Mouse (Mus musculus): ENCODE data around the gene Ngrn. TPM values are rescaled to one million over a fixed set of nuclear protein-coding genes. Genes with fewer than 3 reads are reported as not detected.
A peak's percentile ranks its signal among the peaks of the same experiment; 100 is the strongest.

Gene Ngrn
- polyA plus RNA-seq, 1 experiment from 2014 or later: 36.3 TPM

DNA sequence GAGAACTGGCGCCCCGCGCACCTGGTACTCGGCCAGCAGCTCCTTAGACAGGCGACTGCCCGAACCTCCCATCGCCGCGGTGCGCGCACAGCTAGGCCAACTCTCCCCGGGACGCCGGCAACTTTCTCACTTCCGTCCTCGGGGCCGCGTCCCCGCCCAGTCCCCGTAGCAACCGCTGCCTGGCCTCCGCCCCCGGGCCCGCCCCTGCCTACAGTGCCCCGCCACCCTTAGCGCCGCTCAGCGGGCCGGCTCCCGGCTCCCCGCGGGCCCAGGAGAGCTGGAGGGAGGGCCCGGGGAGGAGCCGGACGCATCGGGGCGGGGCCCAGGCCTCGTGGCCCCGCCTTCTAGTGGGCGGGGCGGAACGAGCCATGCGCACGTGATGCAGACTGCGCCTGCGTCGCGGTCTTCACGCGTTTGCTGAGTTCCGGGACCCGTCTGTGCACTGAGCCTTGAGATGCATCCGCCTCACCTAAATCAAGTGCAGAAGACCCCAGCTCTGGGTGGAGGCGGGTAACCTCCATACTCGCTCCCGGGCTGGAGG lies 28.5 kb upstream of the Ngrn start, which contains the start of the genes Cib1 and Gdpgp1:
Gene Cib1 (minus strand): TSS at position 325 of the 541 bp plus-strand sequence.
Gene Gdpgp1 (plus strand): TSS at position 377 of the 541 bp plus-strand sequence.
- 1% methylated on average over 56 of the region's 56 CpGs for WGBS
- no peaks in the 10 kb centered on the region for H3K27me3 ChIP-seq

DNA sequence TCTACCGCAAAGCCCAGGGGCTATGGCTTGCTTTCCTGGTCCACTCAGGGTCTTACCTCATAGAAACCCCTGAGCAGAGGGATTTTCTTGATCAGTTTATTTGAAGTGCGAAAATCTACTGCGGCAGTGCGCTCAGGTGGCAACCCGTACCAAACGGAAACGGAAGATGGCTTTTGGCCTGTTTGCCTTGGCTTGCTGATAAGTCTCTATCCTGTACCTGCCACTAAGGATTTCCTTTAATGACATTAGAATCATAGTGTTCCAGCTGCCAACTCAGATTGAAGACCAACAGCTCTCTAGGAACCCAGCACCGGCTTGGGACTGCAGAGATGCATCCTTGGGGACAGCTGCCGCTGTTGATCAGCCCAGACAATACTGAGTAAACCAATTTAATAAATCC lies 27.2 kb upstream of the Ngrn start:
- Histone ChIP-seq H3K9ac (no peak overlapping the region), H3K4me3 (peak overlapping the region; percentile 80), H3K4me1 (replicated peaks) (peaks cover 17% of the 10 kb centered on the region), H3K27me3 (no peaks in the 10 kb centered on the region), H3K9me3 (replicated peaks) (no peaks in the 10 kb centered on the region), H3K27ac (no peak overlapping the region), H3K4me2 (peak overlapping the region; percentile 92), H3K36me3 (peaks cover 9% of the 10 kb centered on the region)
- WGBS: 68% methylated on average over 9 of the region's 9 CpGs
- ATAC-seq (replicated peaks; ENCODE audit: insufficient number of reproducible peaks, insufficient read depth, low FRiP score, low read depth): no peak

More for the DNA sequence above, 28.5 kb upstream of the Ngrn start, which contains the start of the genes Cib1 and Gdpgp1:
- 0 out of 2 replicates have a peak, but pooled peaks cover 4% of the 10 kb centered on the region for H3K36me3 ChIP-seq
- no peaks in the 10 kb centered on the region for H3K9me3 ChIP-seq (replicated peaks)
- peak; percentile 100 for ATAC-seq (replicated peaks; ENCODE audit: insufficient number of reproducible peaks, insufficient read depth, low FRiP score, low read depth)
- peak within 1 kb of the TSS; percentile 92 for H3K4me2 ChIP-seq
- peak within 1 kb of the TSS; percentile 76 for H3K9ac ChIP-seq
- peak within 1 kb of the TSS; percentile 80 for H3K4me3 ChIP-seq
- peak within 1 kb of the TSS; percentile 64 for H3K27ac ChIP-seq
- H3K4me1 ChIP-seq (replicated peaks): peaks cover 17% of the 10 kb centered on the region

- Histone ChIP-seq H3K4me1 (replicated peaks) (peaks cover 5% of the 10 kb centered on the region), H3K27me3 (no peaks in the 10 kb centered on the region), H3K4me2 (no peak overlapping the region), H3K4me3 (no peak overlapping the region), H3K27ac (no peak overlapping the region), H3K9ac (no peak overlapping the region), H3K9me3 (replicated peaks) (no peaks in the 10 kb centered on the region), H3K36me3 (peaks cover 18% of the 10 kb centered on the region)
- ATAC-seq (replicated peaks; ENCODE audit: insufficient number of reproducible peaks, insufficient read depth, low FRiP score, low read depth): no peak
- WGBS: 82% methylated on average over 10 of the region's 10 CpGs
These were observed 22.5 kb upstream of the Ngrn start for GRCm38 (mm10) chr7:80238542-80238941.

- ATAC-seq (replicated peaks; ENCODE audit: insufficient number of reproducible peaks, insufficient read depth, low FRiP score, low read depth): no peak
These were observed 19.4 kb upstream of the Ngrn start for GRCm38 (mm10) chr7:80241661-80242060.

GRCm38 (mm10) chr7:80244851-80245250 lies 16.2 kb upstream of the Ngrn start:
- H3K4me1 ChIP-seq (replicated peaks): peaks cover 8% of the 10 kb centered on the region
- H3K4me2 ChIP-seq: no peak overlapping the region
- H3K36me3 ChIP-seq: peaks cover 3% of the 10 kb centered on the region; the same call in 1 of the 2 replicates
- H3K9me3 ChIP-seq (replicated peaks): no peaks in the 10 kb centered on the region
- 92% methylated on average over 4 of the region's 4 CpGs for WGBS
- no peak for ATAC-seq (replicated peaks; ENCODE audit: insufficient number of reproducible peaks, insufficient read depth, low FRiP score, low read depth)
- H3K27ac ChIP-seq: no peak overlapping the region
- H3K27me3 ChIP-seq: no peaks in the 10 kb centered on the region
- no peak overlapping the region for H3K9ac ChIP-seq
- H3K4me3 ChIP-seq: no peak overlapping the region

More at GRCm38 (mm10) chr7:80241661-80242060, 19.4 kb upstream of the Ngrn start:
- Histone ChIP-seq H3K4me1 (replicated peaks) (peaks cover 5% of the 10 kb centered on the region; the same call in 1 of the 2 replicates), H3K9ac (no peak overlapping the region), H3K9me3 (replicated peaks) (no peaks in the 10 kb centered on the region), H3K27me3 (no peaks in the 10 kb centered on the region), H3K4me2 (no peak overlapping the region), H3K4me3 (no peak overlapping the region), H3K36me3 (peaks cover 18% of the 10 kb centered on the region), H3K27ac (no peak overlapping the region)
- WGBS: 78% methylated on average over 4 of the region's 4 CpGs

DNA sequence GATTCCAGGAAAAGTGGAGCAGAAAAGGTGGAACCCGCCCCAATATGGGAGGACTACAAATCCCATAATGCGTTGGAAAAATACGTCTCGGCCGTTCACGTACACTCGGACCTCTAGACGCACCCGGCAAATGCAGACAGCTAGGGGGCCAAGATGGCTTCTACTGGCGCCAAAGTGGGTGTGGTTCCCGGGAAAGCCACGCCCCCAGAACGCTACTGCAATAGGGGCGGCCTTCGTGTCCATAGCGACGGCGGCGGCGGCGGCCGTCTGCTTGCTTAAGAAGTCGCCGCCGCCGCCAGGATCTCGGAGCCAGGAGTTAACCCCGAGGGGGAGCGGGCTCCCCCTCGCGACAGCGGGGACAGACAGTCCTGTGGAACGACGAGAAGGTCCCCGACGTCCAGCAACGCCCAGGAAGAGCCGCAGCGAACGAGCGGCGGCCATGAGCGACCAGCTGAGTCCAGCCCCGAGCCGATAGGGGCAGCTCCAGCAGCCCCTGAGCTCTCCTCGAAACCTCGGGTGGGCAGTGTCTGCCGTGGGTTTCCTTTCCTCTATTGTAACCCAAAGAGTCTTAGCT lies 14.8 kb upstream of the Ngrn start, which contains the start of gene Ttll13:
Gene Ttll13 (plus strand): TSS at position 229 of the 574 bp plus-strand sequence.
- H3K9ac ChIP-seq: peak within 1 kb of the TSS; percentile 70
- H3K36me3 ChIP-seq: no peaks in the 10 kb centered on the region; the same call in 1 of the 2 replicates
- peak; percentile 98 for ATAC-seq (replicated peaks; ENCODE audit: insufficient number of reproducible peaks, insufficient read depth, low FRiP score, low read depth)
- no peaks in the 10 kb centered on the region for H3K27me3 ChIP-seq
- peaks cover 8% of the 10 kb centered on the region for H3K4me1 ChIP-seq (replicated peaks)
- WGBS: under 1% methylated on average over 48 of the region's 48 CpGs
- H3K4me3 ChIP-seq: peak within 1 kb of the TSS; percentile 68
- peak within 1 kb of the TSS; percentile 80 for H3K4me2 ChIP-seq
- no peaks in the 10 kb centered on the region for H3K9me3 ChIP-seq (replicated peaks)
- H3K27ac ChIP-seq: peak within 1 kb of the TSS; percentile 87

GRCm38 (mm10) chr7:80246859-80247258 lies 14.2 kb upstream of the Ngrn start:
- Histone ChIP-seq H3K9ac (peak overlapping the region; percentile 70; the same call in 1 of the 2 replicates), H3K36me3 (no peaks in the 10 kb centered on the region), H3K4me2 (peak overlapping the region; percentile 80), H3K27me3 (no peaks in the 10 kb centered on the region), H3K4me1 (replicated peaks) (peaks cover 8% of the 10 kb centered on the region), H3K9me3 (replicated peaks) (no peaks in the 10 kb centered on the region), H3K27ac (peak overlapping the region; percentile 87), H3K4me3 (peak overlapping the region; percentile 68)
- 24% methylated on average over 7 of the region's 7 CpGs for WGBS
- ATAC-seq (replicated peaks; ENCODE audit: insufficient number of reproducible peaks, insufficient read depth, low FRiP score, low read depth): no peak

GRCm38 (mm10) chr7:80252437-80252836 lies 8.6 kb upstream of the Ngrn start:
- no peak for ATAC-seq (replicated peaks; ENCODE audit: insufficient number of reproducible peaks, insufficient read depth, low FRiP score, low read depth)
- Histone ChIP-seq H3K4me2 (no peak overlapping the region), H3K9ac (no peak overlapping the region), H3K4me3 (no peak overlapping the region), H3K9me3 (replicated peaks) (no peaks in the 10 kb centered on the region), H3K36me3 (no peaks in the 10 kb centered on the region), H3K27ac (no peak overlapping the region), H3K27me3 (peaks cover 8% of the 10 kb centered on the region; the same call in 1 of the 2 replicates), H3K4me1 (replicated peaks) (no peaks in the 10 kb centered on the region)
- 78% methylated on average over 7 of the region's 7 CpGs for WGBS

DNA sequence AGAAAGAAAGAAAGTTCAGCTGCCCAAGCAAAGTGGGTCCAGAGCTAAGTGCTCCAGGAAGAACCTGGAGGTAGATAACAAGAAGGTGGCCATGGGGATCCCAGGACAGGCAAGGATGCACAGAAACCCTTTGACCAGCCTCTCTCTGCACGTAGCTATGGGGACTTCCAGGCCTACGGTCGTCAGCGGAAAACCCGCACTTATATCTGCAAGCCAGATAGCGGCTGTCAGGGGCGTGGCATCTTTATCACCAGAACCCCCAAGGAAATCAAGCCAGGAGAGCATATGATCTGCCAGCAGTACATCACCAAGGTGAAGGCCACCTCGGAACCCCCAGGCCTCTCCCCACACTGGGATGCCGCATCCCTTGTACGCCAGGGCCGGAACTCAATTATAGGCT lies 8.1 kb upstream of the Ngrn start:
- H3K27ac ChIP-seq: no peak overlapping the region
- H3K4me3 ChIP-seq: no peak overlapping the region
- ATAC-seq (replicated peaks; ENCODE audit: insufficient number of reproducible peaks, insufficient read depth, low FRiP score, low read depth): no peak
- WGBS: 66% methylated on average over 11 of the region's 11 CpGs
- no peak overlapping the region for H3K4me2 ChIP-seq
- H3K4me1 ChIP-seq (replicated peaks): no peaks in the 10 kb centered on the region
- no peaks in the 10 kb centered on the region for H3K36me3 ChIP-seq
- no peaks in the 10 kb centered on the region for H3K9me3 ChIP-seq (replicated peaks)
- H3K9ac ChIP-seq: no peak overlapping the region
- H3K27me3 ChIP-seq: peaks cover 8% of the 10 kb centered on the region; the same call in 1 of the 2 replicates

DNA sequence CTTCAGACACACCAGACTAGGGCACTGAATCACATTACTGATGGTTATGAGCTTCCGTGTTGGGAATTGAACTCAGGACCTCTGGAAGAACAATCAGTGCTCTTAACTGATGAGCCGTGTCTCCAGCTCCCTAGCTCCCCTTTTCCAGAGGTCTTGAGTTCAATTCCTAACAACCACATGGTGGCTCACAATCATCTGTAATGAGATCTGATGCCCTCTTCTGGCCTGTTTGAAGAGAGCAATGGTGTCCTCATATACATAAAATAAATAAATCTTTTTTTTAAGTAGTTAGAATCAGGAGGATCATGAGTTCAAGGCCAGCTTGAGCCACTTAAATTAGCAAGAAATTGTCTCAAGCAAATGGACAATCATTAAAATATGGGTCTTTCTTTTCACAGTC lies 5.0 kb upstream of the Ngrn start:
- H3K4me1 ChIP-seq (replicated peaks): peaks cover 5% of the 10 kb centered on the region; the same call in 1 of the 2 replicates
- H3K27ac ChIP-seq: no peak overlapping the region
- H3K9me3 ChIP-seq (replicated peaks): no peaks in the 10 kb centered on the region
- peaks cover 17% of the 10 kb centered on the region; the same call in 1 of the 2 replicates for H3K27me3 ChIP-seq
- no peaks in the 10 kb centered on the region for H3K36me3 ChIP-seq
- H3K4me3 ChIP-seq: no peak overlapping the region
- no peak overlapping the region for H3K9ac ChIP-seq
- H3K4me2 ChIP-seq: no peak overlapping the region
- no peak for ATAC-seq (replicated peaks; ENCODE audit: insufficient number of reproducible peaks, insufficient read depth, low FRiP score, low read depth)
- WGBS: 67% methylated on average over 2 of the region's 2 CpGs

- Histone ChIP-seq H3K4me3 (no peak overlapping the region), H3K9ac (no peak overlapping the region), H3K36me3 (no peaks in the 10 kb centered on the region), H3K4me2 (no peak overlapping the region), H3K9me3 (replicated peaks) (no peaks in the 10 kb centered on the region), H3K27me3 (peaks cover 17% of the 10 kb centered on the region; the same call in 1 of the 2 replicates), H3K4me1 (replicated peaks) (peaks cover 13% of the 10 kb centered on the region), H3K27ac (no peak overlapping the region)
- no peak for ATAC-seq (replicated peaks; ENCODE audit: insufficient number of reproducible peaks, insufficient read depth, low FRiP score, low read depth)
- WGBS: 64% methylated on average over 2 of the region's 2 CpGs
These were observed 3.3 kb upstream of the Ngrn start for GRCm38 (mm10) chr7:80257706-80258105.
